Mouse (Mus musculus): Measurements from ENCODE around the gene Gdap2.

Gene Gdap2

DNA sequence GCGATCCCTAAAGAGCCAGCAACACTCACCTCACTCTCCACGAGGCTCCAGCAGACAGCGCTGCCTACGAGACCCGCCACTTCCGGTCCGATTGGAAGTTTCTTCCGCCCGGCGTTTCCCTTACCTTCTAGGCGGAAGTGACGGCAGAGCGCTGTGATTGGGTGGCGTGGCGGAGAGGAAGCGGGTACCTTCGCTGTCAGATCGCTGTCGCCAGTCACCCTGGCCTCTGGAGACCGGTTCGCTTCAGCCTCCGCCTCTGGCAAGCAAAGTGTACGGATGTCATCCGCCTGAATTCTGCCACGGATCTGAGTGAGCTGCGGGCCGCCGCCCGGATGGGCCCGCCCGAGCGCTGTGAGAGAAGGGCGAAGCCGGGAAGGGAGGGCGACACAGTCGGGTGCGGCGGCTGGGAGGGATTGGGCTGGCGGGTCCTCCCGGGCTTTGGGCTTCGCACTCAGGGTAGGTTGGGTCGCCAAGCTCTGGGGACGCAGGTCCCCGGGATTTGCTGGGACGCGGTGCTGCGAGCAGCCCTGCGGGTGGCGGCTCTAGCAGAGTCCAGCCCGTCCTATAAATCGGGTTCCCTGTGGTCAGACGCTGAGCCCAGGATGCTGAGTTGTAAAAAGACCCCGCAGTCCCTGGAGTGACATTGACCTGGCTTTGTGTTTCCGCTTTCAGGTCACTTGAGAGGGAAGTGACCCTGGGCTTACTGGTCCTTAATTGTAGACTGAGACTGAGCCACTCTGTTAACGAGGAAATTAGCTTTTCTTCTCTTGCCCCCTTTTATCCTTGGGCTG lies at the start of gene Gdap2, which contains the start of gene Wdr3:
Gene Gdap2 (plus strand): TSS at position 67 of the 791 bp plus-strand sequence.
Gene Wdr3 (minus strand): TSS at position 93 of the 791 bp plus-strand sequence.
- peak; percentile 93 for DNase-seq (ENCODE audit: low spot score)

DNA sequence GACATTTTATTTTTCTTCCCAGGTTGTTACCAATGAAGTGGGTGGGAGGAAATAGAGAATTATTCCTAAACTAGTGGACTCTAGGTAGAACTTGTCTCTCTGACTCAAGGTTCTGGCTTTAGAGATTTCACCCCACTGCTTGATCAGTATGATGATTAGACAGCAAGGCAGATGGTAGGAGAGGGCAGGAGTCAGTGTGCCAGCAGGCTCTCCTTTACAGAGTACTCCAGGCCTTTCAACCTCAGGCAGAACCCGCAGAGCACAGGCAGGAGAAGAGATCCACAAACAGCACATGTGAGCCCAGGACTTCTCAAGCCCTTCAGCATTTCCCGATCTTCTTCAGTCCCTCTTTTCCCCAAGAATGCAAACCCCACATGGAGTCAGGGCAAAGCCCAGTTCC lies 43.5 kb upstream of the Gdap2 start:
- DNase-seq (ENCODE audit: low spot score), result no peak

DNA sequence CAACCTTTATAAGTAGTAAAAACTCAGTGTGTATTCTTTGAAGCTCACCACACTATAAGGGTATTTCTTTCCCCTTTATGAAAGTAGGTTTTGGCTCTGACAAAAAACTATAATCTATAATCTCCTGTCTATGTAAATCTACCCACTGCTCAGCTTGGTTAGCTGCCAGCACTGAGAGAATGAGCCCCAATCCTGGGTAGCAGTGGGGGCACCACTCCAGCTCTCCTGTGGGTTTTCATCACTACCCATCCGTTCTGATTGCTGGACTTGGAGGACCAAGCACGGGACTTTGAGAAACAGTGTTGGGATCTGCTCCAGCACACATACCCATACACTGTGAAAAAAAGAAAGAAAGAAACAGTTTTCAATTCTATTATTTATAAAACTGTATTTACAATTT lies 40.2 kb upstream of the Gdap2 start:
- no peak for DNase-seq (ENCODE audit: low spot score)

DNA sequence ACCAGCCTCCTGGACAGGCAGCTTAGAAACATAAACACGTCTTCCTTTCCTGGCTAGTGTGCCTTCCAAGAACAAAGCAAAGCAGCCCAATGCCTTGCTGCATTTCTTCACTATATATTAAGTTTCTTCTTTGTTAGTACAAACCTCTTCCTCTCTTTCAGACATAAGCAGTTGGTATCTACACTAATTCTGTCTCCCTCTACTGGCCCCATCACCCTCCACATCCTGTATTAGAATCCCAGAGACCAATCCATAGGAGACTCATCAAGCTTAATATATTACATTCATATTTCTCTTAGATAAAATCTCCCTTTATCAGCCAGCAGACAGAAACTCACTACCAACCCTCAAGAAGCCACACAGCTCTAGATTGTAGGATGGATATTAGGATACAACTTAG lies 39.7 kb upstream of the Gdap2 start:
- no peak for DNase-seq (ENCODE audit: low spot score)

DNA sequence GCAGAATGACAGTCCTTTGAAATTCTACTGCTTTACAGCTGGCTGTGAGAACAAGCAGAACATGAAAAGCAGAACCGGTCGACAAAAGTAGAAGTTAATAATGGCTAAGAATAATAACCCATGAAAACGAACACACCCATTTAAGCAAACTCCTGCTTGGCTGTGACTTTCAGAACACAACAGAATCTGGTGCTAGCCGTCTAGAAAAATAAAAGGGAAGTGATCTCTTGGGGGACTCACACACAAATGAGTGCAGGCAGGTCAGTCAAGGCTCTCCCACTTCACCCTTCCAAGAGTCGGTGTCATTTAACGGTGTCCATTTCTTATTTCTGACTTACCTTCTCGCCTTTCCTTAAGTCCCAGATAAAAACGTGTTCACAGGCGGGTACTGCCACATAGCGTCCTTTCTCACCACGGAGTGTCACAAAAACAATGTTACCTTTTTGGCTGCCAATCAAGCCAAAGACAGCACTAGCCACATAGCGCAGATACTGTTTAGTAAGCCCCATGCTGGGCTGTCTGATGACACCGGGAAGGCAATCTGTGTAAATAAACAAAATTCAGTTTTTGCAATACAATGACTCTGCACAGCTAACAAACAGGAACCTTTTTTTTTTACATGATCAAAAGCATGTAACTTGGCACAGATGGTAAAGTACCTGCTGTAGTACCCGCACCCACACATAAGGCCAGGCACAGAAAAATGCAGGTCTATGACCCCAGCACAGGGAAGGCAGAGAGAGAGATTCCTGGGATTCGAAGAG lies 1.3 kb upstream of the Gdap2 start:
- DNase-seq (ENCODE audit: low spot score), result no peak

DNA sequence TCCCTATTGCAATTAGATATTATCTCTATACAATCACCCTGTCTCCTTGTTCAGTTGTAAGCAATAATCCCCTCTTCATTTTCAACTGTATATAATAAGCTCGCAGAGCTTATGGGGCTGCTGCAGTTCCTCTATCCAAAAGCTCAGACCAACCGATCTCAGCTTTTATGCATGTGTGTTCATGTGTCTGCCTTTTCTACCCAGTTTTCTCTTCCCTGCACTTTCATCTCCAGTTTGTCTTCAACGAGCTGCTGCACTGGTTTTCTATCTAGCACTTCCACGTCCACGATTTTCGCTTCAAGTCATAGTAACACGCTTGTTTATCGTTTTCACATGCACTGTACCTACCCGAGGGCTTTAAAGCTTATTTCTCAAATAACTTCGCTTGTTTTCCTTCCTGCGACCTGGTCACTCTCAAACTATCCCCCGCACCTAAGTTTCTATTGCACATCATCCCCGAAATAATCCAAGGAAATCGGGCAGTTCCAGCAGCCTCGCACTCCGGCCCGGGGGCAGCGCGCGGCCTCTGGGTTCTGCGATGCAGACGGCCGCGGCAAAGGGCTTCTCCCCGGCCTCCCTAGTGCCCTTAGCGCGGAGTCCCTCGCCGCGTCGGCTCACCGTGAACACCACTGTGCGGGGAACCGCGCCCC lies 391 bp upstream of the Gdap2 start:
- DNase-seq (ENCODE audit: low spot score), result no peak

DNA sequence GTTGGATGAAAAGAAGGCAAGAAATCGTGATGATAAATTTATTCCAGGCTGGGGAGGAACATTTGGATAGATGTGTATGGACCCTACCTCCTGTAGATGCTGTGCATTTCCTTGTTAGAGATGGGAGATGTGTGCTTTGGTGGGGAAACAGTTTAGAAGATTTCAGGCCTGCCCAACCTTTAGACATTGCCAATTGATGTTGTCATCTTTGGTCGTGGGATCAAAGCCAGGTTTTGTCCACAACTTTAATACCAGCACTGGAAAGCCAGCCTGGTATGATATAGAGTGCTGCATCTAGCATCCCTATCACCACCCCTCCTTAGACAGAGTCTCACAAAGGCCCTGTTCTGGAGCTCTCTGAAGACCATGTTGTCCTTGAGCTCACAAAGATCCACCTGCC lies 1.4 kb downstream of the Gdap2 start:
- no peak for DNase-seq (ENCODE audit: low spot score)

DNA sequence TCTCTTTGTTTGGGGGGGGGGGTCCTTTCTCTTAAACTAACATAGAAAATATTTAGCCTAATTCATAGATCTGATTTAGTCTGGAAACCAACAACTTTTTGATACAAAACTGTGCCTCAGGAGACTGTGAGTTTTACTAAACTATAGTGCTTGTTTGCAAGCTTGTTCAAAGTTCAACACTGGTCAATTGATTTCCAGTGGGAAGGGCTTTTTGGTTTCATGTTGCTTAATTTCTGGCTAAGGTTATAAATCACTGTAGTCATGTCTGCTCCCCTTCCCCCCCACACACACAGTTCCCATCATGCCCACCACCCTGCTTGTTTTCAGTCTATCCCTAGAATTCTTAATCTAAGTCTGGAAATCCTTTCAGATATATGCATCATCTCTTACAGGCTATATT lies 2.8 kb downstream of the Gdap2 start:
- DNase-seq (ENCODE audit: low spot score), result no peak

DNA sequence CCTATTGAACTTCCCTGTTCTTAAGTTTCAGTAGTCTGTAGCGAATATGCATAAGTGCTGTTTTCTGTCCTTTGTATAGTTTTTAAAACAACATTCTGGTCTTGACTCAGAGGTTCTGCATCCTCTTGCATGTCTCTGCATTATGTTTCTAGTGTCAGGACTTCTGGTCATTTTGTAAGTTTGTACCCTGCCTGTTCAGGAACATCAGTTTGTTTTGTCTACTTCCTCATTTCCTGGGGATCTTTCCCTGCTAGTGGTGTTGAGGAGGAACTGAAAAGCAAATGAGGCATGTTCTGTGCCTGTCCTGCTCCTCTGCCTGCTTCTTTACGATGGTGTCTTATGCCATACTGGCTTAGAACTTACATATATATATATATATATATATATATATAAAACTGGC lies 13.8 kb downstream of the Gdap2 start:
- no peak for DNase-seq (ENCODE audit: low spot score)

DNA sequence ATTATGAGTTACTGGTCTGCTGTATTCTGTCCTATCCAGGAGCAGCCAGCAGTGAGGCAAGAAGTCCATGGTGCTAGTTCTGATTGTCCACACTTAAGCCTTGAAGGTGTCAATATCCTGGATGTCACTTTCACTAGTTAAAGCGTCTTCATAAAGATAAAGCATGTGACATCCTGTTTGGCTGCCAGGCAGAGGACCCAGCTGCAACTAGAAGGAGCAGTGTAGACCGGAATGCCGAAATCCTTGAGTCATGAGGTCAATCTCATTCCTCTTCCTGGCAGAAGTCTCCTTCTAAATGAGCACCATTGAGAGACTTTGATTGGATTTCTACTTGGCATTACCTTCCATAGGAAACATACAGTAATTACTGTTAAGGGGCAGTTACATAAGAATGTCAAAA lies 18.3 kb downstream of the Gdap2 start:
- DNase-seq (ENCODE audit: low spot score), result no peak

DNA sequence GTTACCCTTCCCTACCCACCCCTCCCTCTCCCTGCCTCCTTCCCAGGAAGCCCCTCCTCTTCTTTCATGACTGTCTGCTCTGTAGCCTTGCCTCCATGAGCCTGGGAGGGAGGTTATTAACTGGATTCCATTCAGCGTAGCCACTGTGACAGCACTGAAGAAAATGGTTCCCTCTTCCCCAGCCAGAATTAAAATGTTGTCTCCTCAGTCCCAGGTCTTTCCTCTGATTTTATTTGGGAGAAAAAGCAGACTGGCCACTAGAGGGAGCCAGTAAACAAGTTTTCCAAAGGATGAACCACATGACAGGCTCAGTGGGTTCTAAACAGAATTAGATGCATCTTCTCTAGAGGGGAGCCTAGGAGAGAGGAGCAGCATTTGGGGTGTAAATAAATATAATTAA lies 27.3 kb downstream of the Gdap2 start:
- peak; percentile 26 for DNase-seq (ENCODE audit: low spot score)

DNA sequence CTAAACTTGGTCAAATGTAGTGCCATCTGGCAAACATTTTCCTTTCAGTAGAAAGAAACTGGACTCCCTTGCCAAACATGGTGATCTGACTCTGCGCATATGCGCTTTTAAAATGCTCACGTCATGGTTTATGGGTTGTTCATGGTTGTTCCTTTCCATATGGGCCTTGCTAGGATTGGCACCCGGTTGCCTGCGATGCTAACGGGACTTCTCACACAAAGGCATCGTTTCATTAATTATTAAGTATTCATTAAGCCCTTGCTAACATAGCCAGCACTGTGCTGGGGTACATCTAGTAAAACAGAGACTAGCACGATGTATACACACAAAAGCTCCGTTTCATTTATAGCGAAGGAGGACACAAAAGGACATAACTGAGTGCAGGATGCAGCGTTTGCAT lies 27.7 kb downstream of the Gdap2 start:
- no peak for DNase-seq (ENCODE audit: low spot score)

DNA sequence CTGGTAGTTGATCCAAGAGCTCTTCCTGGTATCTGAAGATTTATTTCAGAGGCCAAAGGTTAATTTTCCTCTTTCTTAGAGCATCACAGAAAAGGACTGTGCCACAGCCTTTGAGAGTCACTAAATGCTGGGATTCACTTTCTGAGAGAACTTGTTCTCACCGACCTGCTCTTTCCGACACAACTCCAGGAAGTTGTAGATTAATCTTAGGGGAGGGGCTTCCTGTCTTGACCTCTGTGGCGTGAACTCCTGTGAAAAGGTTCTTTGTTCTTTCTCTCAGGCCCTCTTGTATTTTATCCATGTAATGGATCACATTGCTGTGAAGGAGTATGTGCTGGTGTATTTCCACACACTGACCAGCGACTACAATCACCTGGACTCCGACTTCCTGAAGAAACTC lies 32.0 kb downstream of the Gdap2 start:
- no peak for DNase-seq (ENCODE audit: low spot score)

DNA sequence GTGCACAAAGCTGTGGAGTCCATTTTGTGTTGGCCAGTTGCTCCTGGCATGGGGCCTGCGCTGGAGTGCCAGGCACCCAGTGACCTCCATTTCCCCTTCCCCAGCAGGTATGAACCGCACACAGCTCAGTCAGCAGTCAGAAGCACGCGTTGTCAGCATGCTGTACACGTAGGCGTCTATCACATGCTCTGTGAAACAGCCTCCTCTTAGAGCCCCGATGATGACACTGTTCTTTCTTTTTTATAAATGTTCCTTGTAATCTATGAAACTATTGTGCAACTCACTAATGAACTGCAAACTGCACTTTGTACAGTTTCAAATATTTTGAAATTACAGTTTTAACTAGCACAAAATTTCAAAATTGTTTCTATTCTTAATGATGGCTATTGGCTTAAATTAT lies 39.4 kb downstream of the Gdap2 start:
- no peak for DNase-seq (ENCODE audit: low spot score)

DNA sequence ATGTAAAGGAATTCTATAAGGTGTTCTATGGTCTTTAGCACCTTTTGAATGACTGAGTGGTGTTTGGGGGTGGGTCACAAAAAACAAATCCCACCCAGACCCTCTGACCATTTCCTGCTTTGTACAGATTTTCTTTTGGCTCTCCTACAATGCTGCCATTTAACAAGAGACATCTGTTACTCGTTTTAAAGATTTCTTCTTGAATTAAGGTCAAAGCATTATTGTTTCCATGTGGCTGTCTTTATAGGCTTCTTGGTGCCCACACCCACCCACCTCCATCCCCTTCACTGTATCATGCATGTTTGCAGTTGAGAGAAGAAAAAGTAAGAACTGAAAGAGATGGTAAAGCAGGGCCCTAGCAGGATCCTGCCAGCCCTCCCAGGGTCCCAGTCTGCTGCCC lies 44.8 kb downstream of the Gdap2 start:
- DNase-seq (ENCODE audit: low spot score), result no peak

DNA sequence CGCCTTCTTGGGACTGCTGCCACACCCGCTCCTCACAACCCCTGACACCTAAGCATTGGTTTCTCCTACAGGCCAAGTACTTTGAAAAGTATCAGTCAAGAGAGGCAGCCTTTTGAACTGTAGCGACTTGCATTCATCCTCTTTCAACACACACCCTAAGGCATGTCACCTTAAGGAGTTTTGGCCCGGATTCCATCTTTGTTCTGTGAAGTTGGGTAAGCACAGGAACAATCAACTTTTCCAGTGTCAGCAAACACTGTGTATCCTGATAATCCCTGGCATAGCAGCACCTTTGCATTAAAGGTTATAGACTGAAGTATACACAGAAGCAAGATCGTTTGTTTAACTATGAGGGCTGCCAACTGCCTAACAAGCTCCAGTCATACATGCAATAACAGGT lies 53.3 kb downstream of the Gdap2 start:
- DNase-seq (ENCODE audit: low spot score), result no peak

DNA sequence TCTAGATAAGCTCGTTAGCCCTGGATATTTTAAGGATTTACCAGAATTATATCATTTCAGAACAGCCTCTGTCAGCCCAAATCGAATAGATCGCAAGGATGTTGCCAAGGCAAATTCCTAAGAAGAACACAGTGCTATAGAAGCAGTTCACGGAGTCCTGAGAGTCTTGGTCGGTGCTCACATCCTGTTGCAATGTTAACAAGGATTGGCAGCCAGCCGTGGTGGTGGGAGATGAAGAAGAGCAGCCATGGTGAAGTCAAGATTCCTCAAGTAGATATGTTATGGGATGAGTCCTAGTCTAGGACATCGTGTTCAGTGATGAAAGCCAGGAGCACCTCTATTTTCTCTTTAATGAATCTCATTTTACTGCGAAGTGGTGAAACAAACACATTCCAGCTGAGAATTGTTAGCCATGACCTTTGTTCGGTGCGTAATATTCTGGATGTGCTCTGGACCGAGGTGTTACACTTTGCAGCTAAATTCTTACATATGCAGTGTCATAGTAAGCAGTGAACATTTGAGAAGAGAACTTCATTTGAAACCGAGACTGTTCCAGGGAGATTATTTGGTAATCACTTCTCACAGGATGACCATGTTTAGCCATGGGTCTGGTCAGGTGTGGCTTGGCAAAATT lies 63.3 kb downstream of the Gdap2 start:
- DNase-seq (ENCODE audit: low spot score), result no peak

DNA sequence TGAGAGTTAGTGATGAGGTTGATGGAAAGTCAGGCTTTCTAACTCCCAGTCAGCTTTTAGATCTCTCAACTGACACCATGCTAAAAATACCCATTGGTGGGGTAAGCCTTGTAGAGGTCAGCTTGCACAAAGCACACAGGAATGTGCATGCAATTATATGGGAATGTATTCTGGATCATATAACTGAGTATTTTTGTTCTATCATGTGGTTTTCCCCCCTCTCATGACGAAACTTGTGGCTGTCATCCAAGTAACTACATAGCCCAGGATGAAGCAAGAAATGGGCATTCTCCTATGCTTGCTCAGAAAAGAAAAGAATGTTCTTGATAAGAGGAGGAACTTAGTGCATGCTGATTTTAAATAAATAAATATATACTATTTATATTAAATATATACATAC lies 65.3 kb downstream of the Gdap2 start:
- no peak for DNase-seq (ENCODE audit: low spot score)

DNA sequence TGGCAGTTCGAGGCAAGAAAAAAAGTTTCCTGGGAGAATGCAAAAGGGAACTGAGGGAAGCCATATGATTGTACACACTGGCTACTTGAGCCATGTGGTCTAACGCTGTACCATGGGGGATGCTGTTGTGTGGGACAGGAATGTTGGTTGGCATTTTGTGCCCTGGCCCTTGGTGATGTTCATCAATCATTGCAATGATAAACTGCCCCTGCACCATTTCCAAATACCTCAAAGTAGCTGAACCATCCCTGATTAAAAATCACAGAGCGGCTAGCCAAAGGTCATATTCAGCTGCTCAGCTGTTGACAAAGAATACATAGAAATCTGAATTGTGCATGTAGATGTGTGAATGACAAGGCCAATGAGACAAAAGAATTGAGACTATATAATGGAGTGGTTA lies 66.8 kb downstream of the Gdap2 start:
- no peak for DNase-seq (ENCODE audit: low spot score)

DNA sequence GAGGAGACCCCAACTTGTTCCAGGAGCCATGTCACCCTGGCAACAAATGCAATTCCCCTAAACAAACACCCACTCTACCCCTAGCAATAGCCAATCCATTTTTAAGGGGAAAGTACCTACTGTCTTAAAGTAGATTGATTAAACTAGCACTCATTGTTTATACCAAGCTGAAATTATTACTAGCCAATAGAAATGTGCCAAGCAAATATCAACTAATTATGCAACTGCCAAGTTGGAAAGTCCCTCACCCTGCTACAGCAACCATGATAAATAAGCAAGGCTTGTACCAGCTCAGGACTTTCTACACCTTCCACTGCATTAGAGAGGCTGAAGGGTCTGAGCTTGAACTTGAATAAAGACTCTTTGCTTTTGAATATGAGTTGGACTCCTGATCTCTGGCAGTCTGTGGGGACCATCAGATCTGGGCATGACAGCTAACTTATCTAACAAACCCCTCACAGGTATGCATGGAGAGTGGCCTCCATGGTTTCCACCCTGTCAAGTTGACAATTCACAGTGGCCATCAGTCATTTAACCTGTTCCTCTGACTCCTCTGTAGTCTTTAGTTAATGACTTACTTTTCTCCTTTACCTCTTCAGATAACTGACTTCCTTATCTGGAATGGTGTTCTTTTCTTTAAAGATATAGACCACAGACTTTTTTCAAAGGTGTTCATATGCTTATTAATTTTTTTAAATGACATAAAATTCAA lies 74.7 kb downstream of the Gdap2 start:
- DNase-seq (ENCODE audit: low spot score), result no peak

DNA sequence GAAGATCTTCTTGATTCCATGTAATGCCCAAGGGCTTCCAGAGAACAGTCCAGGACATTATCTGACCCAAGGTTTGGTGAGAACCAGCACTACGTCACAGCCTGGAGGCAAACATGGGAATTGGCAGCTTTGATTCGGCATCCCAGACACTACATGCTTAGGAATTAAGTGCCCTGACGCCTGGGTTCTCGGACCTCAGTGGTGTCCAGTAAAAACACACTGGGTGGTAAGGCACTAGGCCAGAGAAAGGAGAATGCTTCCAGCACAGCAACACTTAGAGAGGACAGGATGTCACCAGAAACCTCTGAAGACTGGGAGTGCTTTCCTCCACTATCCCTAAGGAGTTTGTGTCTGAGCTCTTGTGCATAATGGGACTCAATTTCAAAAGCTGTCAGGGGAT lies 80.0 kb downstream of the Gdap2 start:
- no peak for DNase-seq (ENCODE audit: low spot score)

DNA sequence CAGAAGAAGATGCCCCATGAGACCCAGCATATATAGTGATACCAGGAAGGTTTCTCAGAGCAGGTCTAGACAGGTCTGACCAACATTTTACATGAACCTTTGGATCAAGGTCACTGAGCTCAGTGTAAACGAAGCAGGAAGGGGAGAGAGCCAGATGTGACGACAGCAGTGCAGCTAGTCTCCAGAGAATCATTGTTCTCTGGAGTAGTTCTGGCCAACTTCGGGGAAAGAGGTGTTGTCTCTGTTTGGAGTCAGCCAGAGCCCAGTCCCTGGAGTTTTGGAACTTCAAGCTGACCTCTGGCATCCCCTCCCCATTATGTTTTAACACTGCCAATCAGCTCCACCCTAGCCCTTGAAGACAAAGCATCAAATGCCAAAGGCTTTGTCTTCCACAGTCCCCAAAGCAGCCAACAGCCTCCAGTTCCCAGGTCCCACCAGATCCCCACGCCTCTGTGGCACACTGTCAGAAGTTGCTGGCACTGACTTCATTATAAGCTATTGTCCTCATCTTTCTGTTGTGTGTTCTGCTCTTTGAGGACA lies 84.2 kb downstream of the Gdap2 start:
- DNase-seq (ENCODE audit: low spot score), result no peak
